Mouse (Mus musculus) forebrain, embryonic 10.5 days (tissue): ENCODE data around the gene Irs1. TPM values are rescaled to one million over a fixed set of nuclear protein-coding genes. Genes with fewer than 3 reads are reported as not detected.
A peak's percentile ranks its signal among the peaks of the same experiment; 100 is the strongest.

Experiments
- DNase-seq: peaks from one replicate; pipeline ENCODE4 v3.0.0-alpha.2; 2017; ENCODE audit warnings: low spot score; ENCODE audit errors: extremely low spot score
- H3K27ac ChIP-seq: fragments of 300-500 bp; sonication (generic); 2 replicates; pipeline ENCODE4 v1.5.1; 2016; ENCODE audit warnings: mild to moderate bottlenecking
- H3K27me3 ChIP-seq: fragments of 300-500 bp; sonication (generic); 2 replicates; pipeline ENCODE4 v1.6.1; 2016; ENCODE audit warnings: mild to moderate bottlenecking; ENCODE audit not compliant: poor library complexity, severe bottlenecking
- H3K36me3 ChIP-seq: fragments of 300-500 bp; sonication (generic); replicated peaks from 2 replicates; pipeline ENCODE4 v1.6.1; 2016; ENCODE audit warnings: mild to moderate bottlenecking, moderate library complexity
- H3K4me1 ChIP-seq: fragments of 300-500 bp; sonication (generic); 2 replicates; pipeline ENCODE4 v1.6.1; 2016
- H3K4me3 ChIP-seq: fragments of 300-500 bp; sonication (generic); 2 replicates; pipeline ENCODE4 v1.5.1; 2016; ENCODE audit warnings: mild to moderate bottlenecking, moderate library complexity
- H3K9me3 ChIP-seq: fragments of 300-500 bp; sonication (generic); 2 replicates; pipeline ENCODE4 v1.6.1; 2016; ENCODE audit warnings: mild to moderate bottlenecking, moderate library complexity
- whole genome bisulfite sequencing: fragments of 180-500 bp; shearing (Covaris S2); methylation state at CpG from one replicate; pipeline ENCODE4 v1.1.7; 2016; 5-methylcytosine and 5-hydroxymethylcytosine counted together
- polyA plus RNA-seq: library from polyadenylated mRNA; unstranded; fragments of >200 nt; fragmentation: Nextera tagmentation; extraction: Ambion mirVana; gene quantifications from 2 replicates; pipeline ENCODE4 v1.2.1, GENCODE M21; 2016

Irs1 gene
- polyA plus RNA-seq, 1 experiment from 2014 or later: 11.8 TPM

GRCm38 (mm10) chr1:82234616-82235015 lies 56.6 kb downstream of the Irs1 start:
- WGBS: 94% methylated on average over 3 of the region's 3 CpGs
- Histone ChIP-seq H3K36me3 (peaks cover 67% of the 10 kb centered on the region), H3K4me3 (no peak overlapping the region), H3K9me3 (no peaks in the 10 kb centered on the region), H3K27ac (no peak overlapping the region), H3K27me3 (no peaks in the 10 kb centered on the region), H3K4me1 (0 out of 2 replicates have a peak, but pooled peaks cover 3% of the 10 kb centered on the region)
- DNase-seq: no peak

GRCm38 (mm10) chr1:82232812-82233211 lies 58.4 kb downstream of the Irs1 start, which contains the start of gene Gm9747:
Gm9747 (plus strand) TSS chr1:82233112.
- WGBS: 94% methylated on average over 3 of the region's 3 CpGs
- DNase-seq: no peak
- no peaks in the 10 kb centered on the region for H3K27me3 ChIP-seq
- no peak within 1 kb of the TSS for H3K4me3 ChIP-seq
- no peak within 1 kb of the TSS for H3K27ac ChIP-seq
- no peaks in the 10 kb centered on the region for H3K9me3 ChIP-seq
- H3K4me1 ChIP-seq: 0 out of 2 replicates have a peak, but pooled peaks cover 3% of the 10 kb centered on the region
- peaks cover 58% of the 10 kb centered on the region for H3K36me3 ChIP-seq

GRCm38 (mm10) chr1:82228841-82229240 lies 62.4 kb downstream of the Irs1 start:
- no peaks in the 10 kb centered on the region for H3K4me1 ChIP-seq
- peaks cover 19% of the 10 kb centered on the region for H3K36me3 ChIP-seq
- no peak overlapping the region for H3K4me3 ChIP-seq
- H3K27me3 ChIP-seq: no peaks in the 10 kb centered on the region
- no peaks in the 10 kb centered on the region for H3K9me3 ChIP-seq
- no peak for DNase-seq
- H3K27ac ChIP-seq: no peak overlapping the region

GRCm38 (mm10) chr1:82223042-82223795 lies 68.0 kb downstream of the Irs1 start:
- no peaks in the 10 kb centered on the region for H3K27me3 ChIP-seq
- no peak overlapping the region for H3K4me3 ChIP-seq
- no peak overlapping the region for H3K27ac ChIP-seq
- no peaks in the 10 kb centered on the region for H3K36me3 ChIP-seq
- DNase-seq: no peak
- H3K9me3 ChIP-seq: no peaks in the 10 kb centered on the region
- H3K4me1 ChIP-seq: peaks cover 11% of the 10 kb centered on the region
- whole genome bisulfite sequencing: 91% methylated on average over 5 of the region's 5 CpGs

GRCm38 (mm10) chr1:82221462-82221861 lies 69.8 kb downstream of the Irs1 start:
- H3K27me3 ChIP-seq: no peaks in the 10 kb centered on the region
- peaks cover 11% of the 10 kb centered on the region for H3K4me1 ChIP-seq
- H3K9me3 ChIP-seq: no peaks in the 10 kb centered on the region
- H3K36me3 ChIP-seq: no peaks in the 10 kb centered on the region
- H3K27ac ChIP-seq: no peak overlapping the region
- 69% methylated on average over 1 of the region's 1 CpGs for WGBS
- DNase-seq: no peak
- H3K4me3 ChIP-seq: no peak overlapping the region

- H3K27me3 ChIP-seq: no peaks in the 10 kb centered on the region
- H3K4me1 ChIP-seq: peaks cover 11% of the 10 kb centered on the region
- H3K4me3 ChIP-seq: no peak overlapping the region
- H3K27ac ChIP-seq: peak overlapping the region; percentile 45
- no peaks in the 10 kb centered on the region for H3K9me3 ChIP-seq
- WGBS: 50% methylated on average over 12 of the region's 12 CpGs
- no peak for DNase-seq
- no peaks in the 10 kb centered on the region for H3K36me3 ChIP-seq
Observed at GRCm38 (mm10) chr1:82220673-82221396, 70.4 kb downstream of the Irs1 start.

- no peaks in the 10 kb centered on the region for H3K36me3 ChIP-seq
- H3K4me3 ChIP-seq: no peak overlapping the region
- no peak overlapping the region for H3K27ac ChIP-seq
- no peaks in the 10 kb centered on the region for H3K27me3 ChIP-seq
- peaks cover 5% of the 10 kb centered on the region; the same call in 1 of the 2 replicates for H3K9me3 ChIP-seq
- DNase-seq: no peak
- WGBS: 91% methylated on average over 5 of the region's 5 CpGs
- H3K4me1 ChIP-seq: 0 out of 2 replicates have a peak, but pooled peaks cover 5% of the 10 kb centered on the region
Observed at GRCm38 (mm10) chr1:82207511-82207910, 83.7 kb downstream of the Irs1 start.

GRCm38 (mm10) chr1:82200636-82201035 lies 90.6 kb downstream of the Irs1 start:
- DNase-seq: no peak
- H3K9me3 ChIP-seq: no peaks in the 10 kb centered on the region
- H3K27me3 ChIP-seq: no peaks in the 10 kb centered on the region
- no peak overlapping the region for H3K4me3 ChIP-seq
- H3K36me3 ChIP-seq: no peaks in the 10 kb centered on the region
- peaks cover 15% of the 10 kb centered on the region for H3K4me1 ChIP-seq
- WGBS: 83% methylated on average over 7 of the region's 7 CpGs
- peak overlapping the region; percentile 56; the same call in 1 of the 2 replicates for H3K27ac ChIP-seq

- no peaks in the 10 kb centered on the region for H3K27me3 ChIP-seq
- no peak for DNase-seq
- WGBS: 39% methylated on average over 1 of the region's 1 CpGs
- H3K27ac ChIP-seq: 0 out of 2 replicates have a peak overlapping the region, but pooled peaks have one; percentile 40
- H3K4me3 ChIP-seq: no peak overlapping the region
- peaks cover 15% of the 10 kb centered on the region for H3K4me1 ChIP-seq
- no peaks in the 10 kb centered on the region for H3K36me3 ChIP-seq
- H3K9me3 ChIP-seq: no peaks in the 10 kb centered on the region
Observed at GRCm38 (mm10) chr1:82199918-82200317, 91.3 kb downstream of the Irs1 start.

- Histone ChIP-seq H3K4me1 (peaks cover 3% of the 10 kb centered on the region), H3K9me3 (no peaks in the 10 kb centered on the region), H3K27me3 (no peaks in the 10 kb centered on the region), H3K36me3 (no peaks in the 10 kb centered on the region), H3K4me3 (no peak overlapping the region), H3K27ac (no peak overlapping the region)
- DNase-seq: no peak
- WGBS: 23% methylated on average over 3 of the region's 3 CpGs
Observed at GRCm38 (mm10) chr1:82191579-82191978, 99.6 kb downstream of the Irs1 start.

- no peak for DNase-seq
- 75% methylated on average over 3 of the region's 3 CpGs for WGBS
- Histone ChIP-seq H3K36me3 (no peaks in the 10 kb centered on the region), H3K9me3 (no peaks in the 10 kb centered on the region), H3K27ac (no peak overlapping the region), H3K4me1 (peaks cover 3% of the 10 kb centered on the region), H3K4me3 (no peak overlapping the region), H3K27me3 (no peaks in the 10 kb centered on the region)
Observed at GRCm38 (mm10) chr1:82189516-82189915, 101.7 kb downstream of the Irs1 start.

- no peaks in the 10 kb centered on the region for H3K9me3 ChIP-seq
- no peak for DNase-seq
- WGBS: 90% methylated on average over 10 of the region's 10 CpGs
Observed at GRCm38 (mm10) chr1:82188549-82189231, 102.5 kb downstream of the Irs1 start.

More at GRCm38 (mm10) chr1:82188549-82189231, 102.5 kb downstream of the Irs1 start:
- no peak overlapping the region for H3K27ac ChIP-seq
- no peaks in the 10 kb centered on the region for H3K36me3 ChIP-seq
- no peaks in the 10 kb centered on the region for H3K27me3 ChIP-seq
- H3K4me3 ChIP-seq: no peak overlapping the region
- peaks cover 3% of the 10 kb centered on the region for H3K4me1 ChIP-seq
